Mouse (Mus musculus) erythroblast, embryonic 14.5 days (primary cell): Measurements from ENCODE around the gene Gpd2. TPM values are rescaled to one million over a fixed set of nuclear protein-coding genes. Genes with fewer than 3 reads are reported as not detected.

Experiments
- H3K27me3 ChIP-seq: 2 replicates; pipeline ENCODE4 v1.6.1; 2012; ENCODE audit warnings: inconsistent platforms; ENCODE audit not compliant: control insufficient read depth
- H3K36me3 ChIP-seq: 2 replicates; pipeline ENCODE4 v1.6.1; 2012; ENCODE audit warnings: mild to moderate bottlenecking, inconsistent platforms; ENCODE audit not compliant: control insufficient read depth
- H3K4me1 ChIP-seq: 2 replicates; pipeline ENCODE4 v1.6.1; 2012; ENCODE audit warnings: inconsistent platforms; ENCODE audit not compliant: control insufficient read depth
- H3K4me3 ChIP-seq: replicated peaks from 2 replicates; pipeline ENCODE3; 2012; ENCODE audit warnings: moderate library complexity, mild to moderate bottlenecking, inconsistent platforms
- H3K9me3 ChIP-seq: 2 replicates; pipeline ENCODE4 v1.6.1; 2012; ENCODE audit warnings: low read length, inconsistent platforms, mixed read lengths; ENCODE audit not compliant: control insufficient read depth
- GATA1 ChIP-seq: IDR thresholded peaks from 2 replicates; pipeline ENCODE4 v1.6.1; 2012; ENCODE audit warnings: low read length, inconsistent platforms, mixed read lengths
- TAL1 ChIP-seq: IDR thresholded peaks from 3 replicates; pipeline ENCODE4 v1.6.1; 2012; ENCODE audit warnings: low read length, inconsistent platforms, mixed read lengths
- polyA plus RNA-seq: library from polyadenylated mRNA; stranded (reverse); fragments of >175 nt; gene quantifications from 2 replicates; pipeline ENCODE4 v1.2.3, GENCODE M21; 2012

The Gpd2 gene
- polyA plus RNA-seq, 1 experiment = 0.07 TPM

DNA sequence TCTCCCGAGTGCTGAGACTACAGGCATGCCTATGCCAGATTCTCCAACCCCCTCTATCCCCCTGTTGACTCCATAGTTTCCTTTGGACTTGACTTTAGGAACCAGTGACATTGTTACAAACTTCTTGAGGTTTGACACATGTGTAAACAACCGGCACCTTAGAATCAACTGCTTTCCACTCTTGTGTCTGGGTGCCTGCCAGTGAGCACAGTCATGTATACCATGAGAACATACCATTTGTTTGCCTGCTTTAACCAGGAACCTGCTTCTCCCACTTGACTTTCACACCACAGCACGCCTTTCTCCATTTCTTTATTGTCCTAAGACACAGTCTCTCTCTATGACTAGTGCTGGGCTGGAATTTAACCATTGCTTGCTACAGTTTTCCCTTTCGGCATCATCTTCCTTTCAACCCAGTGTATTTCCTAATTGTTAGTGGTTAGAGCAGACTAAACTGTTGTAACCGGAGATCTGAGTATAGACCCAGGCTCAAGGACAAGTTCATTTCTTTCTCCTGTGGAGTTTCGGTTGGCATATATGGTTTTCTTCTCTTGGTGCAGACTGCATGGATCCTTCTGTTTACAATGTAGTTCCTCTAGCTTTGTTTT, 8.4 kb downstream of the Gpd2 start:
- Histone ChIP-seq H3K9me3 (no peaks in the 10 kb centered on the region), H3K27me3 (no peaks in the 10 kb centered on the region), H3K36me3 (no peaks in the 10 kb centered on the region), H3K4me1 (no peaks in the 10 kb centered on the region), H3K4me3 (no peak overlapping the region)
- TF ChIP-seq GATA1 (no peak), TAL1 (no peak)

DNA sequence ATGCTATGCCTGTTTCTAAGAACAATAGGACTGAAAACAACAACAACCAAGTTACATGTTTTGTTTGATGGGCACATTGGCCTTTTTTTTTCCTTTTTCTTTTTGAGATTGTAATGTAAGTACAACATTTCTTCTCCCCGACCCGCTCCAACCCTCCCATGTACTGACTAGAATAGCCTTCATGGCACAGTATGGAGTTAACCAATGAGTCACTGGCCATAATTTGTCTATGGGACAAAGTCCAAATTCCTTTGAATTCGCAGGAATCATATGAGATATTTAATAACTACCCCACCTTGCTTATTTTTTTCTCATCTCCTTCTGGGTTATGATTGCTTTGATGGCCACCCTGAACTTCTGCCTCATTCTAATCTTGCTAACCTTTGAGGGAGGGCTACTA, 12.7 kb downstream of the Gpd2 start:
- no peaks in the 10 kb centered on the region for H3K4me1 ChIP-seq
- no peaks in the 10 kb centered on the region for H3K36me3 ChIP-seq
- H3K27me3 ChIP-seq = no peaks in the 10 kb centered on the region
- no peaks in the 10 kb centered on the region for H3K9me3 ChIP-seq
- TF ChIP-seq TAL1 = no peak
- no peak for TF ChIP-seq GATA1
- no peak overlapping the region for H3K4me3 ChIP-seq

DNA sequence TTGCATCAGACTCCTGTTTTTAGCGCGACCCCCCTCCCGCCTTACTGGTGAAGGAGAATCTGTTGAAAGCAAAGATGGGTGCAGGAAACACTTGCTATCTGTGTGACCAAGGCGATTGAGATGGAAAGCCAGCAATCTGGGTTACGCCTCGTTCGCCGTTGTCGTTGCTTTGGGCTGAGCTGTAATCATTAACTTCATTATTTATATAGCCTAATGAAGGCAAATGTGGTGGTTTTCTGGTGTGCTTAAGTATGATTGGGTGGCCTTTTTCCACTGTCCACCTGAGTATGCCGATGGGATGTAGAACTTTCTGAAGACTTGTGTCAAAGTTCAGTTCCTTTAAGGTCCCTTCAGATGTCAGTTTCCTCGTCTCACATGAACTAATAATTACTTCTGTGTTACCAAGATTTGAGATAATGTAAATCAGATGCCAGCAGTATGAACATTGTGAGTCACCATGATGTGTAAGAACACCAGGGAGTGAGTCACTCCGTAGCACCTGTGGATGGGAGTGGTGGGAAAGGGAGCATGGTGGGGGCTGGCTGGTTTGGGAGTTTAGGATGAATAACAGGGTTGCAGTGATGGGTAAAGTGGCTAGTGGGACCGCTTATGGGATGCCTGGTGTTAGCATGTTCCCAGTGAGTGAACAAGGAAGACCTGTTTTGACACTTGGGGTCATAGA, 14.3 kb downstream of the Gpd2 start:
- no peaks in the 10 kb centered on the region for H3K36me3 ChIP-seq
- H3K9me3 ChIP-seq = no peaks in the 10 kb centered on the region
- H3K4me1 ChIP-seq = no peaks in the 10 kb centered on the region
- no peaks in the 10 kb centered on the region for H3K27me3 ChIP-seq
- TF ChIP-seq GATA1 = no peak
- TF ChIP-seq TAL1 = no peak
- no peak overlapping the region for H3K4me3 ChIP-seq

DNA sequence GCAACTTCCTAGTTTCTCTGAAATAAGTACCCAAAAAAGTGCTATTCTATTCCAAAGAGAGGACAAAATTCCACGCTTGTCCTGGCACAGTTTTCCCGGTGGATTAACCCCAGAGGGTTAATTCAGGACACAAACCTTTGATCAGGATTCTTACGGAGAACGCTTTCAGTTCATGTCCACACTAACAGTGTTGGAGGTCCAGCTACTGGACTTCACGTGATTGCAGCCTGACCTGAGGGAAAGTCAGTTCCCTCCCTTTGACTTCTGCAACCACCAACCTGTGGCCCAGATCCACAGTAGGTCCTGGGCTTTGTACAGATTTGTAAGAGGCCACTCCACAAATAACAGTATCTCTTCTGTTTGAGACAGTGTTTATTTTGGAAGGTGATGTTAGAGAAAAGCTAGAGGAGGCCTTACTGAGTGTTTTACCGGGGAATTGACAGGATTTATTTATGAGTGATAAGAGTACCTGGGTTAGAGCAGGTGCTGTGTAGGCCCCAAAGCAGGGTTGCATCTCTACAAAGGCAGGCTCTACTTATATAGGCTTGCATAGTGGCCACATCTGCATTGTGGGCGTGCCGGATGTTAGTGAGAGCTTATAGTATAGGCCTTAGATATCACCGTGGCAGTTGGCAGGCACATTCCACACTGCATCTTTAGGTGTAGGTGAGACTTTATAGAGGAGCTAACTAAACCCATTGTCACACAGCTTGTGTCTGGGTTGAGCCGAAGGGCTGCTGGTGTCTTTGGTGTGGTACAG, 15.3 kb downstream of the Gpd2 start:
- H3K4me3 ChIP-seq = no peak overlapping the region
- H3K4me1 ChIP-seq = no peaks in the 10 kb centered on the region
- no peaks in the 10 kb centered on the region for H3K36me3 ChIP-seq
- TF ChIP-seq TAL1 (no peak), GATA1 (no peak)
- H3K9me3 ChIP-seq = no peaks in the 10 kb centered on the region
- H3K27me3 ChIP-seq = no peaks in the 10 kb centered on the region

DNA sequence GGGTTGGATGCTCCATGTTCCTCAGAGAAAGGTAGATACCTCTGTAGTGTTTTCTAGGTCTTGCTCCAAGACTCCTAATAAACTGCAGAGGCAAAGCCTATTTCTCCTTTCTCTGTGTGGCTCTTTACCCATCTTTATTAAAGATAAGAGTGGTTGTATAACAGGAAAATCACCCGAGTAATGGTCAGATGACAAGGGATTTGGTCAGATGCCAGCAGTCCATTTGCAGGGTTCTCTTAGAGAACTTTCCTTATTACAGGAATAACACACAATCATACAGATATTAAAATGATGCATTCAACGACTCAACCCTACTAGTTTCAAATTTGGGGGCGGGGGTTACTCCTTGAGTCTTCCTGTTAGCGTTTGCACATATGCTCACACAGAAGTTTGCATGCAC, 16.8 kb downstream of the Gpd2 start:
- no peaks in the 10 kb centered on the region for H3K27me3 ChIP-seq
- TF ChIP-seq TAL1 = no peak
- no peak for TF ChIP-seq GATA1
- H3K36me3 ChIP-seq = no peaks in the 10 kb centered on the region
- no peaks in the 10 kb centered on the region for H3K4me1 ChIP-seq
- no peaks in the 10 kb centered on the region for H3K9me3 ChIP-seq
- no peak overlapping the region for H3K4me3 ChIP-seq

DNA sequence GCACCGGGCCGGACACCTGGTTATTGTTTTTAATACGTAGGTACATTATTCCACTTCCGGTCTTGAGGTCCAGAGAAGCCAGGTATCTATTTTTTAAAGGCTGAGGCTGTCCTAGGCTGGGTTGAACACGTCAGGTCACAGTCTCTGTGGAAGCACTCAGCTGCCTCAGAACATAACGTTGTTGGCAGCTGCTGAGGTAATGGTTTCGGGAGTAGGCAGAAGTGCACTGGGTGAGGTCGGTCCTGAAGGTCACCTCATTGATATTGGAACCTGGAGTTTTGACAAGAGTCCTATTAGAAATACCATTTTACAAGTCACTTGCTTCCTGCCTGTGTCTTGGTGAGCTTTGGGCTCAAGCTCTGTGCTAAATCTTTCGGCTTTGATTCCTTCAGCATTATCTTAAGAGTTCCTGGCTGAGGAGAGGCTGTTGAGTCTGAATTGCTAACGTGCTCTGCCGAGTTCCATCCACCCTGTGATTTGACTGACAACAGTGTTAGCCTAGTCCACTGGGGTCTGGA, 17.8 kb downstream of the Gpd2 start:
- Histone ChIP-seq H3K36me3 (no peaks in the 10 kb centered on the region), H3K4me3 (no peak overlapping the region), H3K9me3 (no peaks in the 10 kb centered on the region), H3K4me1 (no peaks in the 10 kb centered on the region), H3K27me3 (no peaks in the 10 kb centered on the region)
- TF ChIP-seq GATA1 (no peak), TAL1 (no peak)

DNA sequence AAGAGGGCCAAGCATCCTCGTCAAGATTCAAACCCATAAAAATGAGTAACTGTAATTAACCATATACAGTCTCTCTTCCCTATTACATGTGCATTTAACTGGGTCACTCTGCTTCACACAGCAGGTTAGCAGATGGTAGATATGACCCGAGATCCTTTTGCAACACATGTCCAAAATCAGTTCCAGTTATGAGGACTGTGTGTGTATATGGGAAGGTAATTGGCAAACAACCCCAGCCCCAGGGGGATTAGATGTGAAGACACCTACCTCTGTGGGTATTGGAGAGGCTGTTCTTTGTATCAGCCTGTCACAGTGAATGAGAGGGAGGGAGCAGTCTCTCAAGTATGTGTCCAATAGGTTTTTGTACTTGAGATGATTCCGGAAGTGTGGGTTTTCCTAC, 18.4 kb downstream of the Gpd2 start:
- no peak overlapping the region for H3K4me3 ChIP-seq
- no peaks in the 10 kb centered on the region for H3K9me3 ChIP-seq
- no peaks in the 10 kb centered on the region for H3K27me3 ChIP-seq
- TF ChIP-seq TAL1 (no peak), GATA1 (no peak)
- H3K36me3 ChIP-seq = no peaks in the 10 kb centered on the region
- H3K4me1 ChIP-seq = no peaks in the 10 kb centered on the region

DNA sequence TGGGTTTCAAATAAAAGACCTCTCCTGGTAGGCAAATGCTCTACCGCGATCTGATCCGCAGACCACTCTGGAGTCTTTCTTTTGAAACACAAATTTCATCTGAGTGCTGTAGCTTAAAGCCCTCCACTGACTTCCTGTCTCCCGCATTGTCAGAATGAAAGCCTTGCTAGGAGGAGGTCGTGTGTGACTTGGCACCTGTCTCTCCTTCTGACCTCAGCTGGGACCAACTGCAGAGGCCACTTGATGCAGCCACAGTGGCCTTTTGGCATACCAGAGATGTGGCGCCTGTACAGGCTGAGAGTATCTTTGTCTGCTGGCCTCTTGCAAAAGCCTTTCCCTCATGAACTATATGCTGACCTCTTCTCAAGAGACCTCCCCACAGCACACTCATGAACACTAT, 19.0 kb downstream of the Gpd2 start:
- H3K36me3 ChIP-seq = no peaks in the 10 kb centered on the region
- no peaks in the 10 kb centered on the region for H3K4me1 ChIP-seq
- H3K27me3 ChIP-seq = no peaks in the 10 kb centered on the region
- H3K9me3 ChIP-seq = no peaks in the 10 kb centered on the region
- H3K4me3 ChIP-seq = no peak overlapping the region
- TF ChIP-seq TAL1 = no peak
- no peak for TF ChIP-seq GATA1
